Mouse (Mus musculus) ES-E14 (cell line): ENCODE data around the gene Acot7.

Experiments used
- CHD2 ChIP-seq: IDR thresholded peaks from 2 replicates; pipeline ENCODE4 v1.6.1; 2014; ENCODE audit warnings: mild to moderate bottlenecking, low read depth, low read length, inconsistent platforms
- HCFC1 ChIP-seq: IDR thresholded peaks from 2 replicates; pipeline ENCODE4 v1.6.1; 2012; ENCODE audit warnings: low read length, inconsistent platforms, borderline replicate concordance; ENCODE audit not compliant: insufficient read depth
- MAFK ChIP-seq: IDR thresholded peaks from 2 replicates; pipeline ENCODE4 v1.6.1; 2014; ENCODE audit warnings: mild to moderate bottlenecking, low read depth, low read length, inconsistent platforms; ENCODE audit not compliant: insufficient read depth
- ZC3H11A ChIP-seq: IDR thresholded peaks from 2 replicates; pipeline ENCODE4 v1.6.1; 2012; ENCODE audit warnings: low read depth, mild to moderate bottlenecking, inconsistent platforms, low read length, borderline replicate concordance
- ZNF384 ChIP-seq: IDR thresholded peaks from 2 replicates; pipeline ENCODE4 v1.6.1; 2012; ENCODE audit warnings: low read depth, low read length, inconsistent platforms

DNA sequence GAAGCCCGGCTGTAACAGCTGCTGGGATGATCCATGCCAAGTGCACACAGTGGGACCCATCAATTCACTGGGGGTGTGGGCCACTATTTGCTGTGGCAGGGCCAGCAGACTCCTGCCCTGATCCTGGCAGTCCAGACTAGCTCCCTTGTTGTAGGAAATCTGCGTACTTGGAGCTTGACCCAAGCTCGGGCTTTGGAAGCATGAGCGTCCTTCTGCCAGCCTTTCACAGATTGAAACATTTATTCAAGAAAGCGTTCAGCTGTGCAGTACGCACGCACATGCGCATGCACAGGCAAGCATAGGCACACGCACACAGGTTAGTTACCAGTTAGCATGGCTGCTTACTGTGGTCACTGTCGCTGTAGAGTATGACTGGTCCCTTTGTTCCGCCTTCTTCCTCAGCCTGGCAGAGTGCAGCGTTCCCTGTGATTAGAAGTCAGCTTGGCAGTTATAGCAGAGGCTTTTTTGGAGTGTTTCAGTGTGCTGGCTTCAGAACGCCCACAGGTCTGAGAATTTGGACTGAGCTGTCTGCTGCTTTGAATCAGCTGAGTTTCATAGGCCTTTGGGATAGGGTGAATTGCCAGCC is 49.1 kb downstream of the Acot7 start:
- no peak for TF ChIP-seq ZC3H11A
- no peak for TF ChIP-seq MAFK
- no peak for TF ChIP-seq CHD2
- TF ChIP-seq HCFC1: no peak
- TF ChIP-seq ZNF384: no peak
